Mouse (Mus musculus) liver, adult 2 months (tissue): ENCODE measurements at regions not wholly inside any gene's neighbourhood (a gene's known extent, or its start where the extent isn't known, plus 50 kb on each side); places are given as distances from the start of the nearest gene placed in this dataset.

Experiments used
- DNase-seq: peaks from one replicate; pipeline ENCODE4 v3.0.0-alpha.2; 2011; ENCODE audit warnings: low read depth, low spot score; ENCODE audit errors: extremely low read depth
- H3K27ac ChIP-seq: fragments of 200-500 bp; replicated peaks from 2 replicates; pipeline ENCODE4 v1.5.1; 2012; ENCODE audit warnings: low read depth, mild to moderate bottlenecking, control low read depth, inconsistent platforms, low read length; ENCODE audit not compliant: insufficient read depth
- H3K27me3 ChIP-seq: fragments of 200-500 bp; 2 replicates; pipeline ENCODE4 v1.6.1; 2012; ENCODE audit warnings: mild to moderate bottlenecking, moderate library complexity, low read length, inconsistent platforms; ENCODE audit not compliant: control insufficient read depth, insufficient read depth
- H3K36me3 ChIP-seq: fragments of 200-500 bp; 2 replicates; pipeline ENCODE4 v1.6.1; 2012; ENCODE audit warnings: low read length, inconsistent platforms; ENCODE audit not compliant: control insufficient read depth, insufficient read depth
- H3K4me1 ChIP-seq: fragments of 200-500 bp; 2 replicates; pipeline ENCODE4 v1.6.1; 2011; ENCODE audit warnings: low read length; ENCODE audit not compliant: control insufficient read depth, insufficient read depth
- H3K4me3 ChIP-seq: fragments of 200-500 bp; 2 replicates; pipeline ENCODE4 v1.5.1; 2011; ENCODE audit warnings: low read depth, mild to moderate bottlenecking, control low read depth, low read length, moderate library complexity; ENCODE audit not compliant: insufficient read depth
- H3K79me2 ChIP-seq: fragments of 200-500 bp; 2 replicates; pipeline ENCODE4 v1.6.1; 2012; ENCODE audit warnings: inconsistent platforms, mild to moderate bottlenecking, low read length, moderate library complexity; ENCODE audit not compliant: control insufficient read depth, insufficient read depth
- H3K9ac ChIP-seq: fragments of 200-500 bp; 2 replicates; pipeline ENCODE4 v1.6.1; 2012; ENCODE audit warnings: low read depth, mild to moderate bottlenecking, control low read depth, inconsistent platforms, low read length
- CTCF ChIP-seq: fragments of 200-500 bp; IDR thresholded peaks from 2 replicates; pipeline ENCODE4 v1.5.1; 2011; ENCODE audit warnings: low read depth, low read length, control low read depth
- POLR2A ChIP-seq: fragments of 200-500 bp; IDR thresholded peaks from 2 replicates; pipeline ENCODE4 v1.6.1; 2011; ENCODE audit warnings: low read length, control low read depth; ENCODE audit not compliant: insufficient read depth; ENCODE audit errors: extremely low read depth
- WGBS: fragments of 180-500 bp; shearing (Covaris S2); methylation state at CpG from one replicate; pipeline ENCODE4 v1.1.7; 2018; 5-methylcytosine and 5-hydroxymethylcytosine counted together

DNA sequence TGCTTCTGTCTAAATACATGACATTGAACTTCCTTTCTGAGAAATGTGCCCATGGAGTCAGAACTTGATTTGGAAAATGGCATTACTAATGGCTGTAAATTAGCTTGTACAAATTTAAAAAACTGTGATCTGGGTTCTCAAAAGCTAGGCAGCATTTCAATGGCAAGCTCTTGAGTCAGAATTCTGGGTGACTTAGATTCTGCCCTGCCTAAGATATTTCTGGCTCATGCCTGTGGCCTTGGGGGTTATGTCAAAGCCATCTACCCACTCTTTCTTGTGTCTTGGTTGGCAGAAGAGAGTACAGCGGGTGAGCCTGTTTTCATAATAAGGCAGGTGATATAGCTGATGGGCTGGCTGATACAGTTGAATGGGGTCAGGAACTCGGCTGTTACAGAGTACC, 404.4 kb upstream of the Clnk start:
- H3K4me1 ChIP-seq, result no peaks in the 10 kb centered on the region
- no peaks in the 10 kb centered on the region for H3K27me3 ChIP-seq
- no peaks in the 10 kb centered on the region for H3K36me3 ChIP-seq
- no peak overlapping the region for H3K9ac ChIP-seq
- DNase-seq, result no peak
- TF ChIP-seq POLR2A (no peak), CTCF (no peak)
- H3K79me2 ChIP-seq, result no peaks in the 10 kb centered on the region
- no peak overlapping the region for H3K4me3 ChIP-seq
- H3K27ac ChIP-seq, result no peak overlapping the region
- WGBS, result 77% methylated on average over 2 of the region's 2 CpGs

DNA sequence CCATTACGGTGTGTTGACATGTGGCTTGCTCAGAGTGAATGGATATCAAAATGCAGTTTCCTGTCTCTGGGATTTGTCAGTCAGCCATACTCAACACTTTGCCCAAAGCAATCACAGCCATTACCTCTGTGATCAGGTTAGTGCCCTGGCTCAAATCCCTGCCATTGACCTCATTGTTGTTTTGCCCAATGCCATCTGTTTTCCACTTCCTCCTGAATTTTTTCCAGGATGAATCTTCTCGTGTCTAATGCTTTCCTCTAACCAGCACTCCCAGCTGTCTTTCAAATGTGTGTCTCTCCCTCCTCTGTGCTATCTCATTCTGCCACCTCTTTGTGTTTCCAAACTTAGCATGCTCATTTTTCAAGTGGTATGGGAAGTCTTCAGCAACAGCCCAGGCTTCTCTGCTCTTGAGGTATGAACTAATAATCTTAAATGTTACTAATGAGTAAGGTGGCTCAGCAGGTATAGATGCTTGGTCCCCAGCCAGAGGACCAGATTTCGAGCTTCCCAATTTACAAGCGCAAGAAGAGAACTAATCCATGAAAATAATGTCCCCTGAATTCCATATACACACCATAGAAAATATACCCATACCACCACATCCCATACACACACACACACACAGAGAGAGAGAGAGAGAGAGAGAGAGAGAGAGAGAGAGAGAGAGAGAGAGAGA, 397.2 kb upstream of the Clnk start:
- Histone ChIP-seq H3K27ac (no peak overlapping the region), H3K36me3 (no peaks in the 10 kb centered on the region), H3K27me3 (no peaks in the 10 kb centered on the region), H3K79me2 (no peaks in the 10 kb centered on the region), H3K9ac (no peak overlapping the region), H3K4me1 (no peaks in the 10 kb centered on the region), H3K4me3 (no peak overlapping the region)
- no peak for TF ChIP-seq POLR2A
- no peak for TF ChIP-seq CTCF
- no peak for DNase-seq
- 70% methylated on average over 4 of the region's 4 CpGs for whole genome bisulfite sequencing

DNA sequence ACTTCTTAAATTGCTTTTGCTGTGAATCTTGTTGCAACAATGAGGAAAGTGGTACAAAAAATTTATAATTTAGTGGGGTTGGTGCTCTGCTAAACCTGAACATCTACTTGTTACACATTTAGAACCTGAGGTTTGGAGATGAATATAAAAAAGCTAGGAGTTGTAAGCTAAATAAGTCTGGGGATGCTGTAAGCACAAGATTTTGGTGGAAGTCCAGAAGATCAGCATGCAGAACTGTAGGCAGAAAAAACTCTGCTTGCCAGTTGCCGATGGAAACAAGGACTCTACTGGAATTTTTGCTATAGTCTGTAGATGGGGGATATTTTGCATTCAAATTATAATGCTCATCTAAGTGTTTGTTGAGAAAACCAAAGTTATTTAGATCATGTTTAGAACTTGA, 390.5 kb upstream of the Clnk start:
- H3K4me1 ChIP-seq, result no peaks in the 10 kb centered on the region
- no peak overlapping the region for H3K27ac ChIP-seq
- no peaks in the 10 kb centered on the region for H3K36me3 ChIP-seq
- H3K27me3 ChIP-seq, result no peaks in the 10 kb centered on the region
- no peaks in the 10 kb centered on the region for H3K79me2 ChIP-seq
- TF ChIP-seq CTCF (no peak), POLR2A (no peak)
- 96% methylated on average over 1 of the region's 1 CpGs for WGBS
- H3K4me3 ChIP-seq, result no peak overlapping the region
- DNase-seq, result no peak
- no peak overlapping the region for H3K9ac ChIP-seq

DNA sequence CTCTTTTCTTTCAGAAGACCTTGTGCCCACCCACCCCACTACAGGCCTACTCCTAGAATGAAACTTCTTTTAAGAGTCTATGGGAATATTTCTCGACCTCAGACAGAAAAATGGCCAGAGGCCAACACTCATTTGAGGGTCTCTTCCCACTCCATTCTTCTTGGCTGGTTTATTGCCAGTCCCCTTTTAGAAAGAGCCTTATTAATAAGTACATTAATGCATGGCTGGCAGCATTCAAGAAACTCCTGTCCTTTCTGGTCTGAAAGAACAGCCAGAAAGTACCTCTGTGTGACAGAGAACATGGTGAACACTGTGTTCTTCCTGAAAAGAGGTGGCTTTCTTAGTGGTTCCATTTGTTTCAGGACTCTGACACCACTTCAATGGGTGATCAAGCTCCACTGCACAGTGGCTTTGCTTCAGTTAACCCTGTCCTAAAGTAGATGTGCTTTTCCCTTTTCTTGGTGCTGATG, 384.1 kb upstream of the Clnk start:
- Histone ChIP-seq H3K27ac (no peak overlapping the region), H3K9ac (no peak overlapping the region), H3K4me1 (no peaks in the 10 kb centered on the region), H3K79me2 (no peaks in the 10 kb centered on the region), H3K36me3 (no peaks in the 10 kb centered on the region), H3K4me3 (no peak overlapping the region), H3K27me3 (no peaks in the 10 kb centered on the region)
- no peak for DNase-seq
- no peak for TF ChIP-seq CTCF
- no peak for TF ChIP-seq POLR2A
- WGBS, result 71% methylated on average over 1 of the region's 1 CpGs

DNA sequence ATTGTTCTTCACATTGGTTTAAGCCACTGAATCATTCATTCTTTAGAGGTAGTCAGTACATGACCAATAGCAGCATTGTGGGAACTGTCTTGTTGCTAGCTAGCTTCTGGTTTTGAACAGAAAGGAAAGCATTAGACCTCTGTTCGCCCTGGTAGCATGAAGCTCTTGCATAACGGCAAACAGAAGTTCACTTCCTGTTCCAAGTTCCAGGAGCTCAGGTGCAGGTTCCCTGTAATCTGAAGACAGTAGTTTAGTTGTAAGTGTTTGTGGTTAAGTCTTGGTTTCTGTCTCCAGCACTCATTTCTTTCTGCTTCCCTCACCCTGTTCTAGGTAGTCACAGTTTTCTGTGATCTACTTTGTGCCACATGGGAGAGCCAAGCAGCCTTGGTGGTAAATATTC, 381.1 kb upstream of the Clnk start:
- TF ChIP-seq CTCF, result no peak
- TF ChIP-seq POLR2A, result no peak
- H3K27ac ChIP-seq, result no peak overlapping the region
- no peaks in the 10 kb centered on the region for H3K79me2 ChIP-seq
- H3K27me3 ChIP-seq, result no peaks in the 10 kb centered on the region
- no peak overlapping the region for H3K4me3 ChIP-seq
- H3K36me3 ChIP-seq, result no peaks in the 10 kb centered on the region
- DNase-seq, result peak; percentile 9
- H3K4me1 ChIP-seq, result no peaks in the 10 kb centered on the region
- H3K9ac ChIP-seq, result no peak overlapping the region
- 30% methylated on average over 2 of the region's 2 CpGs for WGBS

DNA sequence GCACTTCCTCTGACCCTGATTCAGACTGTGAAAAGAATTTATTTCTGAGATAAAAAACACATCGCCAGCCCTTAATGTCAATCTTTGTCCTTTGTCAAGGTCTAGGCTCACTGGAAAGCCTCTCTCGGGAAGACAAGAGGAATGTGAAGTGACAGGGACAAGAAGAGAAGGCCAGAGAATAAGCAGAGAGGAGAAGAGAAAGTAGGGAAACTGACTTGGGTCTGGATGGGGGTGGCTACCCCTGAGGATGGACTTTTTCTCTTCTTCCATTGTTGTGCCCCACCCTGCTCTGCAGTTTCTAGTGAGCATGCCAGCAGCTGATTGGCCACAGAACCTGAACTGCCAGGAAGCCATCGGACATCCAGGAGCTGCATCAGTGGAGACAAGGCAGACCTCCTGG, 375.6 kb upstream of the Clnk start:
- Histone ChIP-seq H3K36me3 (no peaks in the 10 kb centered on the region), H3K9ac (no peak overlapping the region), H3K27me3 (no peaks in the 10 kb centered on the region), H3K79me2 (no peaks in the 10 kb centered on the region), H3K4me1 (no peaks in the 10 kb centered on the region), H3K4me3 (no peak overlapping the region), H3K27ac (no peak overlapping the region)
- no peak for DNase-seq
- WGBS, result 49% methylated on average over 3 of the region's 3 CpGs
- TF ChIP-seq POLR2A (no peak), CTCF (no peak)
